Mouse (Mus musculus) macrophage (primary cell): ENCODE results near the gene Nrxn2. TPM values are rescaled to one million over a fixed set of nuclear protein-coding genes. Genes with fewer than 3 reads are reported as not detected.

ENCODE experiments used
- H3K27ac ChIP-seq: fragments of 350-480 bp; formaldehyde crosslinking; 2 replicates; pipeline ENCODE4 v1.9.0; 2021
- H3K36me3 ChIP-seq: fragments of 350-480 bp; formaldehyde crosslinking; 2 replicates; pipeline ENCODE4 v1.9.0; 2021; ENCODE audit errors: inconsistent target
- H3K4me3 ChIP-seq: fragments of 350-480 bp; formaldehyde crosslinking; 2 replicates; pipeline ENCODE4 v1.9.0; 2021; ENCODE audit errors: inconsistent target
- H3K79me2 ChIP-seq: fragments of 350-480 bp; formaldehyde crosslinking; 2 replicates; pipeline ENCODE4 v1.9.0; 2021; ENCODE audit errors: inconsistent target
- WGBS: methylation state at CpG from one replicate; pipeline ENCODE4 v1.1.7; 2026; ENCODE audit warnings: inconsistent platforms; ENCODE audit not compliant: missing documents; 5-methylcytosine and 5-hydroxymethylcytosine counted together
- polyA plus RNA-seq: library from polyadenylated mRNA; stranded (reverse); fragments of 250-400 nt; gene quantifications from 3 replicates; pipeline ENCODE4 v1.2.4, GENCODE M21; 2018; ENCODE audit warnings: inconsistent platforms

Nrxn2 gene
- polyA plus RNA-seq, 1 experiment from 2014 or later: not detected

- 33% methylated on average over 7 of the region's 7 CpGs for WGBS
- Histone ChIP-seq H3K79me2 (no peaks in the 10 kb centered on the region), H3K27ac (no peak within 1 kb of the TSS), H3K36me3 (no peaks in the 10 kb centered on the region), H3K4me3 (no peak within 1 kb of the TSS)
Measured at GRCm38 (mm10) chr19:6384128-6384527, 34.4 kb upstream of the Nrxn2 start, which contains the start of gene Pygm. Gene Pygm (plus strand): TSS chr19:6384399.

DNA sequence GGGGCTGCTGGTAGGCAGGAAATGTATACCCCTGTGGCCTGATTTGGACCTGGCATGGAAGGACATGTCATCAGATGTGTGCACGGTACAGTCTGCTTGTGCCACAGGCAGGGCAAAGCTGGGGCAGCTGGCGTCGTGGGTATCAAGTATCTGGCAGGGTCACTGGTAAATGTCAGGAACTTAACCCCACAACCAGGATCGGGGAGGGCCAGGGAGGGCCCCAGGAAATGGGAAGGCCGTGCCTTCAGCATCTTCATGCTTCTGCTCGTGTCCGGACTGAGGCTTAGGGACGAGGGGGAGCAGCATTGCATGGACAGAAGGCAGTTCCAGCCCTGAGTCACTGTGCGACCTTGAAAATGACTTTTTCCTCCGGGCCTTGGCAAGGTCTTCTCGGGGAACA lies 33.6 kb upstream of the Nrxn2 start:
- Histone ChIP-seq H3K27ac (no peak overlapping the region), H3K36me3 (no peaks in the 10 kb centered on the region), H3K4me3 (no peak overlapping the region), H3K79me2 (no peaks in the 10 kb centered on the region)
- 74% methylated on average over 11 of the region's 11 CpGs for WGBS

DNA sequence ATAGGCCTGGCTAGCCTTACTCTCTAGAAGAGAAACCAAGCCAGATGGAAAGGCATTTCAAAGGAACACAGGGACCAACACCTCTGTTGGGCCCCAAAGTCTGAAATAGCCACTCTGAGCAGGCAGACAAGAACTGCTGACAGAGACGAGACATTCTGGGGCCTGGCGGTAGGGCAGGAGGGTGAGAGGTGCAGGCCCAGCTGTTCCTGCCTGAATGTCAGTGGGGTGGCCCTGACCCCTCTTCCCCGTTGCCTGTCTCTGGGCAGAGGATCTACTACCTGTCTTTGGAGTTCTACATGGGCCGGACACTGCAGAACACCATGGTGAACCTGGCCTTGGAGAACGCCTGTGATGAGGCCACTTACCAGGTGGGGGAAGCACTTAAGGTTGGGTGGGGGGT lies 33.1 kb upstream of the Nrxn2 start:
- Histone ChIP-seq H3K4me3 (no peak overlapping the region), H3K27ac (no peak overlapping the region), H3K79me2 (no peaks in the 10 kb centered on the region), H3K36me3 (no peaks in the 10 kb centered on the region)
- 95% methylated on average over 5 of the region's 5 CpGs for WGBS

GRCm38 (mm10) chr19:6385821-6386220 lies 32.7 kb upstream of the Nrxn2 start:
- H3K79me2 ChIP-seq: no peaks in the 10 kb centered on the region
- WGBS: 90% methylated on average over 7 of the region's 7 CpGs
- H3K4me3 ChIP-seq: no peak overlapping the region
- H3K27ac ChIP-seq: no peak overlapping the region
- H3K36me3 ChIP-seq: no peaks in the 10 kb centered on the region

DNA sequence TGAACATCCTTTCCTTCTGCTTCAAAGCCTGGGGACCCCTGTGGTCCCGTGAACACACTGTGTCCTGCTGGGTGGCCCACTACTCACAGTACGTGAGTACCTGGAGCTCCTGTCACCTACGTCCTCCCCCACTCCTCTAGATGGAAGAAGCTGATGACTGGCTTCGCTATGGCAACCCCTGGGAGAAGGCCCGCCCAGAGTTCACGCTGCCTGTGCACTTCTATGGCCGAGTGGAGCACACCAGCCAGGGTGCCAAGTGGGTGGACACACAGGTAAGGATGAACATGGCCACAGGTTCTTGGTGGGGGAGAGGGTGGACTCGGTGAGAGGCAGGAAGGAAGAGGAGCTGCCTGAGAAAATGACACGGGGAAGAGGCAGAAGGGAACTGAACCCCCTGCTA lies 32.3 kb upstream of the Nrxn2 start:
- Histone ChIP-seq H3K4me3 (no peak overlapping the region), H3K79me2 (no peaks in the 10 kb centered on the region), H3K36me3 (no peaks in the 10 kb centered on the region), H3K27ac (no peak overlapping the region)
- 89% methylated on average over 9 of the region's 9 CpGs for WGBS

DNA sequence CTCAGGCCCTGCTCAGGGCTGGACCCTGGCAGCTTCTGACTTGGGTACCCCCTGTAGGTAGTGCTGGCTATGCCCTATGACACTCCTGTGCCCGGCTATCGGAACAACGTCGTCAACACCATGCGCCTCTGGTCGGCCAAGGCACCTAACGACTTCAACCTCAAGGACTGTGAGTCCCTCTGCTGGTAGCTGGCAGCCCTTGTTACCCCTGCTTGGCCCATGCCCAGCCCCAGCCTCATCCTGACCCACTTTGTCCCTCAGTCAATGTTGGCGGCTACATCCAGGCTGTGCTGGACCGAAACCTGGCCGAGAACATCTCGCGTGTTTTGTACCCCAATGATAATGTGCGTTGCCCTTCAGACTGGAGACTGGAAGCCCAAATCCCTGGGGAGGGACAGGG lies 30.5 kb upstream of the Nrxn2 start:
- Histone ChIP-seq H3K36me3 (no peaks in the 10 kb centered on the region), H3K4me3 (no peak overlapping the region), H3K79me2 (no peaks in the 10 kb centered on the region), H3K27ac (no peak overlapping the region)
- WGBS: 74% methylated on average over 13 of the region's 13 CpGs

DNA sequence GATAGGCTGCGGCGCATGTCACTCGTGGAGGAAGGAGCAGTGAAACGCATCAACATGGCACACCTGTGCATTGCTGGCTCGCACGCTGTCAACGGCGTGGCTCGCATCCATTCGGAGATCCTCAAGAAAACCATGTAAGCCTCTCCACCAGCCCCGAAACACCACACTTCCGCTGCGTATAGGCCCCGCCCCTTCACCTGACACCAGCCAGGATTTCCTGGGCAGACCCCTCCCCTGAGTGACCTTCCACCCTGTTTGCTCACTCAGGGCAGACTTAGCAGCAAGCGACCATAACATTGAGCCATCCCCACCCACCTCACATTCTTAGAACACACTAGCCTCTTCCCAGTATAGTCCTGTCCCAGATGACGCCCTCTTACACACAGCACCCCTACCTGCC lies 28.7 kb upstream of the Nrxn2 start:
- WGBS: 46% methylated on average over 16 of the region's 16 CpGs
- H3K4me3 ChIP-seq: no peak overlapping the region
- no peaks in the 10 kb centered on the region for H3K79me2 ChIP-seq
- no peak overlapping the region for H3K27ac ChIP-seq
- H3K36me3 ChIP-seq: no peaks in the 10 kb centered on the region

DNA sequence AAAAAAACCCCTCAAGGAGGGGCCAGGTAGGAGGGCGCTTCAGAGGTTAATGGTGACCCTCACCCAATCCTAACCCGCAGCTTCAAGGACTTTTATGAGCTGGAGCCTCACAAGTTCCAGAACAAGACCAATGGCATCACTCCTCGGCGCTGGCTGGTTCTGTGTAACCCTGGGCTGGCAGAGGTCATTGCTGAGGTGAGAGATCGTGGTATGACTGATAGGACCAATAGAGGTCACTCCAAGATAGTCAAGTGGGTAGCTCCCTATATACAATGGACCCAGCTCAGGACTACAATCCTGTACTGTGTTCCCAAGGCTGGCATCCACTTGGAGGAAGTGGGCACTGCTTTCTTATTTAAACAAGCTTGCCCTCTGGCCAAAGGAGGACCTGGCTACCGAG lies 28.3 kb upstream of the Nrxn2 start:
- H3K27ac ChIP-seq: no peak overlapping the region
- no peak overlapping the region for H3K4me3 ChIP-seq
- H3K36me3 ChIP-seq: no peaks in the 10 kb centered on the region
- WGBS: 84% methylated on average over 6 of the region's 6 CpGs
- no peaks in the 10 kb centered on the region for H3K79me2 ChIP-seq

GRCm38 (mm10) chr19:6392743-6393393 lies 25.7 kb upstream of the Nrxn2 start:
- WGBS: 58% methylated on average over 12 of the region's 14 CpGs
- Histone ChIP-seq H3K36me3 (no peaks in the 10 kb centered on the region), H3K27ac (no peak overlapping the region), H3K4me3 (no peak overlapping the region), H3K79me2 (no peaks in the 10 kb centered on the region)

- H3K27ac ChIP-seq: no peak overlapping the region
- no peaks in the 10 kb centered on the region for H3K36me3 ChIP-seq
- no peak overlapping the region for H3K4me3 ChIP-seq
- H3K79me2 ChIP-seq: no peaks in the 10 kb centered on the region
- 93% methylated on average over 14 of the region's 16 CpGs for WGBS
Measured at GRCm38 (mm10) chr19:6393637-6394036, 24.9 kb upstream of the Nrxn2 start.

GRCm38 (mm10) chr19:6396237-6396636 lies 22.3 kb upstream of the Nrxn2 start:
- 92% methylated on average over 5 of the region's 5 CpGs for WGBS
- Histone ChIP-seq H3K79me2 (no peaks in the 10 kb centered on the region), H3K4me3 (no peak overlapping the region), H3K27ac (no peak overlapping the region), H3K36me3 (no peaks in the 10 kb centered on the region)

DNA sequence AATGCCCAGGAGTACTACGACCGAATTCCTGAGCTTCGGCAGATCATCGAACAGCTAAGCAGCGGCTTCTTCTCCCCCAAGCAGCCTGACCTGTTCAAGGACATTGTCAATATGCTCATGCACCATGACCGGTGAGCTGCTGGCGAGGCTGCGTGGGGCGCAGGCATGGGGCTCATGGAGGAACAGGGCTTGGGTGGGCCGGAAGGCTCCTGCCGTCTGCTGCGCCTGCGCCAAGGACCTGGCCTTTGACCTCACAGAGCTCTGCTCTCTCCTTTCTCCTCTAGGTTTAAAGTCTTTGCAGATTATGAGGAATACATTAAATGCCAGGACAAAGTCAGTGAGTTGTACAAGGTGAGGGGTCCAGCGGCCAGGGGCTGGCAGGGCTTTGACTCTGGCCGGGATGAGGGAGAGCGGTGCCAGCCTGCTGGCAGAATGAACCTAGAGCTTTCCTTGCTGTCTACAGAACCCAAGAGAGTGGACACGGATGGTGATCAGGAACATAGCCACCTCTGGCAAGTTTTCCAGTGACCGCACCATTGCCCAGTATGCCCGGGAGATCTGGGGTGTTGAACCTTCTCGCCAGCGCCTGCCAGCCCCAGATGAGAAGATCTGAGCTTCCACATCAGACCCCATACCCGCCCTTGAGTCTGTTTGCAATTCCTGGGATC lies 20.8 kb upstream of the Nrxn2 start:
- Histone ChIP-seq H3K4me3 (no peak overlapping the region), H3K36me3 (no peaks in the 10 kb centered on the region), H3K27ac (no peak overlapping the region), H3K79me2 (no peaks in the 10 kb centered on the region)
- WGBS: 87% methylated on average over 22 of the region's 22 CpGs

GRCm38 (mm10) chr19:6398447-6399284 lies 19.9 kb upstream of the Nrxn2 start:
- H3K27ac ChIP-seq: no peak overlapping the region
- no peaks in the 10 kb centered on the region for H3K36me3 ChIP-seq
- no peaks in the 10 kb centered on the region for H3K79me2 ChIP-seq
- 4% methylated on average over 39 of the region's 39 CpGs for WGBS
- H3K4me3 ChIP-seq: peak overlapping the region; percentile 5; the same call in 1 of the 2 replicates

- under 1% methylated on average over 72 of the region's 87 CpGs for WGBS
- no peaks in the 10 kb centered on the region for H3K36me3 ChIP-seq
- H3K79me2 ChIP-seq: no peaks in the 10 kb centered on the region
- no peak within 1 kb of the TSS for H3K27ac ChIP-seq
- peak within 1 kb of the TSS; percentile 5; the same call in 1 of the 2 replicates for H3K4me3 ChIP-seq
Measured at GRCm38 (mm10) chr19:6399285-6400095, 19.0 kb upstream of the Nrxn2 start, which contains the start of gene Rasgrp2. Gene Rasgrp2 (plus strand): TSS chr19:6399340.
